Mouse (Mus musculus): ENCODE measurements around the gene Gm9803.

DNA sequence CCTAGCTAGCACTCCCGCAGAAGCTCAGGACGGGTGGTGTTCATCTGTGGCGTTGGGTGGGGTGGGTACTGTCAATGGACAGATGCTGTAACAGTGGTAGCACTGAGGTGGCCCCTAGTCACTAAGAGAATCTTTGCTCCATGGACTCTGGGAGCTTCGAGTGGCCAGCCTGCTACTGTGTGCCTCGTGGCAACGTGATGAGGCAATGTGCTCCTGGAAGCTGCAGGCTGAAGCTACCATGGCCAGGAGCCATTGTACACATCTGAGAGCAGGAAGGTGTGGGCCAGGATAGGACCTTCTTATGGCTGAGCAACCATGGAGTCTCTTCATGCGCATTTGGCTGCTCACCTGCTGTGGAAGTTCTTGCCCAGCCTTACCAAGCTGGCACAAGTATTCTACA lies 14.7 kb upstream of the Gm9803 start:
- no peak for TF ChIP-seq CTCF (IDR thresholded peaks at IDR 0.05; ENCODE audit: borderline replicate concordance, insufficient read depth, low read depth, low read length)
- no peak for TF ChIP-seq POLR2A (IDR thresholded peaks at IDR 0.05; ENCODE audit: borderline replicate concordance, insufficient read depth, low read length)

All from cerebellum, adult 2 months (tissue).